ENCODE assay signal across 8 mouse cellular contexts in the genomic region with DNA sequence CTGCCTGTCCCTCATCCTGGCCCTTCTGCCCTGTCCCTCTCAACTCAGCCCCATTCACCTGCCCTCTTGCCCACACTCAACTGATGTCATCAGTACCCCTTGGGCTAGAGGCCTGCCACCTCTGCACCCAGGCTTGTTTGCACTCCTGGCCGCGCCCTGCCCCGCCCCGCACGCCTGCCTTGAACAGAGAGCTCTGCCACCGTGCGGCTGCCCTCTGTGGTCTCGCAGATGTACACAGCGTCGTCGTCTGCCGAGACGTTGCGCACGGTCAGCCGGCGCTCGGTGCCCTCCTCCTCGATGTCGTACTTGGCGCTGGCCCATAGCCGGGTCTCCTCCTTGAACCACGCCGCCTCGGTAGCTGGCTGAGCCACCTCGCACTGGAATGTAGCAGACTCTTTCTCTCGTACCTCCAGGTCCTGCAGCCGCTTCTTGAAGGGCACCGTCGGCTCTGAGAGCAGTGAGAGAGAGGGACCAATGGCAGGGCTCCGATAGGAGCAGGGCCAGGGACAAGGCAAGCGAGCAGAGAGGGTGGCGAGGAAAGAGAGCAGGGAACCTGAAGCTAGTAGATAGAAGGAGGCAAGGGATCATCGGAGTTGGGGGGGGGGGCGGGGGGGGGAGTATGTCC. TPM values are rescaled to one million over a fixed set of nuclear protein-coding genes. Genes with fewer than 3 reads are reported as not detected.
DNase-seq lines count a peak whose midpoint lies in the region; ATAC-seq and TF ChIP-seq lines count a peak whose summit lies in the region.

No protein-coding gene starts in this region.

- no peaks in the 10 kb centered on the region for H3K36me3 ChIP-seq in forebrain, embryonic 16.5 days (ENCODE audit: control insufficient read depth, insufficient read depth)
- H3K36me3 ChIP-seq in limb, embryonic 12.5 days: no peaks in the 10 kb centered on the region
- no peaks in the 10 kb centered on the region for H3K36me3 ChIP-seq in neural tube, embryonic 12.5 days

- H3K4me3 ChIP-seq in layer of hippocampus, adult 2 months: no peak overlapping the region
- H3K4me3 ChIP-seq in forebrain, embryonic 16.5 days (replicated peaks; ENCODE audit: low read length): peak overlapping the region; percentile 13; the same call in 1 of the 2 replicates
- peak overlapping the region; percentile 26 for H3K4me3 ChIP-seq in limb, embryonic 12.5 days (replicated peaks)
- H3K4me3 ChIP-seq in neural tube, embryonic 12.5 days: no peak overlapping the region

- H3K27ac ChIP-seq in layer of hippocampus, adult 2 months: no peak overlapping the region
- no peak overlapping the region for H3K27ac ChIP-seq in forebrain, embryonic 16.5 days (ENCODE audit: low read length)
- H3K27ac ChIP-seq in limb, embryonic 12.5 days: no peak overlapping the region
- H3K27ac ChIP-seq in neural tube, embryonic 12.5 days: no peak overlapping the region

- peaks cover 44% of the 10 kb centered on the region for H3K27me3 ChIP-seq in forebrain, embryonic 16.5 days (replicated peaks; ENCODE audit: control insufficient read depth, insufficient read depth, low read length)
- H3K27me3 ChIP-seq in limb, embryonic 12.5 days: peaks cover 92% of the 10 kb centered on the region
- peaks cover 61% of the 10 kb centered on the region for H3K27me3 ChIP-seq in neural tube, embryonic 12.5 days (replicated peaks)

- no peaks in the 10 kb centered on the region for H3K9me3 ChIP-seq in forebrain, embryonic 16.5 days (ENCODE audit: control insufficient read depth, low read length)
- H3K9me3 ChIP-seq in limb, embryonic 12.5 days: no peaks in the 10 kb centered on the region
- H3K9me3 ChIP-seq in neural tube, embryonic 12.5 days: no peaks in the 10 kb centered on the region

- peaks cover 11% of the 10 kb centered on the region; the same call in 1 of the 2 replicates for H3K4me1 ChIP-seq in forebrain, embryonic 16.5 days (replicated peaks; ENCODE audit: control insufficient read depth, insufficient read depth, low read length)
- peaks cover 11% of the 10 kb centered on the region for H3K4me1 ChIP-seq in limb, embryonic 12.5 days (replicated peaks)
- H3K4me1 ChIP-seq in neural tube, embryonic 12.5 days: peaks cover 10% of the 10 kb centered on the region

- peak overlapping the region; percentile 21 for H3K4me2 ChIP-seq in forebrain, embryonic 16.5 days (ENCODE audit: low read length)
- peak overlapping the region; percentile 48 for H3K4me2 ChIP-seq in limb, embryonic 12.5 days
- peak overlapping the region; percentile 35 for H3K4me2 ChIP-seq in neural tube, embryonic 12.5 days (replicated peaks)

- no peak overlapping the region for H3K9ac ChIP-seq in forebrain, embryonic 16.5 days (replicated peaks; ENCODE audit: low read depth, low read length)
- H3K9ac ChIP-seq in limb, embryonic 12.5 days (replicated peaks): no peak overlapping the region
- H3K9ac ChIP-seq in neural tube, embryonic 12.5 days: no peak overlapping the region

- TF ChIP-seq CTCF in layer of hippocampus, adult 2 months (conservative IDR thresholded peaks at IDR 0.05): peak; percentile 16; the same call in 1 of the 2 replicates

- WGBS in forebrain, embryonic 16.5 days: 5% methylated on average over 35 of the region's 35 CpGs
- WGBS in limb, embryonic 12.5 days: 7% methylated on average over 34 of the region's 35 CpGs
- 6% methylated on average over 34 of the region's 35 CpGs for WGBS in neural tube, embryonic 12.5 days

- no peak for ATAC-seq in forebrain, embryonic 16.5 days
- no peak for ATAC-seq in limb, embryonic 12.5 days (ENCODE audit: insufficient number of reproducible peaks, insufficient read depth, low FRiP score, low TSS enrichment, low read depth)
- ATAC-seq in neural tube, embryonic 12.5 days (ENCODE audit: low FRiP score, low read depth): 0 out of 2 replicates have a peak, but pooled peaks have one; percentile 29

- no peak for DNase-seq in layer of hippocampus, adult 2 months (ENCODE audit: low spot score in 2 of 2)
- no peak for DNase-seq in layer of hippocampus, postnatal 25 days (ENCODE audit: extremely low spot score in 1 of 2, low spot score in 1 of 2)
- no peak for DNase-seq in cerebellum, adult 9-11 months
- DNase-seq in cerebellum, adult 18-20 months: no peak
- DNase-seq in thymus, postnatal 14 days: no peak

RNA-seq across cellular contexts. Expression of gene Obscn, which starts 1.7 kb away (rescaled TPM):
- total RNA-seq in layer of hippocampus, adult 2 months (2021): 1 to 10 TPM; 1.2 to 1.5 TPM
- total RNA-seq in layer of hippocampus, postnatal 25 days (2021): 1 to 10 TPM; 1.5 to 2.2 TPM
- polyA plus RNA-seq in forebrain, embryonic 16.5 days (2015; fragmentation: Nextera tagmentation; extraction: Ambion mirVana): 0.11 and 0.25 TPM in 2 replicates
- polyA plus RNA-seq in limb, embryonic 12.5 days (2016; fragmentation: Nextera tagmentation; extraction: Ambion mirVana): 0.70 and 1.00 TPM in 2 replicates
- polyA plus RNA-seq in neural tube, embryonic 12.5 days (2016; fragmentation: Nextera tagmentation; extraction: Ambion mirVana): 0.42 TPM in 2 replicates

RNA-seq across cellular contexts. Expression of gene Iba57, which starts 29.1 kb away (rescaled TPM):
- 1 to 10 TPM; 7.8 to 8.7 TPM for total RNA-seq in layer of hippocampus, adult 2 months (2021)
- total RNA-seq in layer of hippocampus, postnatal 25 days (2021): 1 to 10 TPM; 7.8 to 9.4 TPM
- 7.9 and 8.0 TPM in 2 replicates for polyA plus RNA-seq in forebrain, embryonic 16.5 days (2015; fragmentation: Nextera tagmentation; extraction: Ambion mirVana)
- 4.5 and 5.0 TPM in 2 replicates for polyA plus RNA-seq in limb, embryonic 12.5 days (2016; fragmentation: Nextera tagmentation; extraction: Ambion mirVana)
- 6.5 and 7.8 TPM in 2 replicates for polyA plus RNA-seq in neural tube, embryonic 12.5 days (2016; fragmentation: Nextera tagmentation; extraction: Ambion mirVana)

RNA-seq across cellular contexts. Expression of gene Gjc2, which starts 48.5 kb away (rescaled TPM):
- 10 to 100 TPM; 10.2 to 10.8 TPM for total RNA-seq in layer of hippocampus, adult 2 months (2021)
- total RNA-seq in layer of hippocampus, postnatal 25 days (2021): 10 to 100 TPM; 20.7 to 23.4 TPM
- polyA plus RNA-seq in forebrain, embryonic 16.5 days (2015; fragmentation: Nextera tagmentation; extraction: Ambion mirVana): 0.11 and 0.30 TPM in 2 replicates
- 0.65 and 1.2 TPM in 2 replicates for polyA plus RNA-seq in limb, embryonic 12.5 days (2016; fragmentation: Nextera tagmentation; extraction: Ambion mirVana)
- 0.23 and 0.39 TPM in 2 replicates for polyA plus RNA-seq in neural tube, embryonic 12.5 days (2016; fragmentation: Nextera tagmentation; extraction: Ambion mirVana)

RNA-seq across cellular contexts. Expression of gene Guk1, which starts 57.5 kb away (rescaled TPM):
- 100 to 1,000 TPM; 134 to 136 TPM for total RNA-seq in layer of hippocampus, adult 2 months (2021)
- 100 to 1,000 TPM; 138 to 146 TPM for total RNA-seq in layer of hippocampus, postnatal 25 days (2021)
- polyA plus RNA-seq in forebrain, embryonic 16.5 days (2015; fragmentation: Nextera tagmentation; extraction: Ambion mirVana): 181 and 201 TPM in 2 replicates
- 121 and 130 TPM in 2 replicates for polyA plus RNA-seq in limb, embryonic 12.5 days (2016; fragmentation: Nextera tagmentation; extraction: Ambion mirVana)
- polyA plus RNA-seq in neural tube, embryonic 12.5 days (2016; fragmentation: Nextera tagmentation; extraction: Ambion mirVana): 111 and 113 TPM in 2 replicates

Comparison
In these comparisons a context has a peak if more than half of its experiments do, and no peak if none do; other contexts are left out.
1. H3K4me3 ChIP-seq: peak in forebrain, embryonic 16.5 days (single experiment) and limb, embryonic 12.5 days (single experiment); none in layer of hippocampus, adult 2 months (single experiment) and neural tube, embryonic 12.5 days (single experiment).
2. Peak in every context shown above with its lines, with median percentiles within 50 percentile points of each other: H3K4me2 ChIP-seq.